Mouse (Mus musculus) heart, adult 18-20 months (tissue): Measurements from ENCODE around the gene Efna2. TPM values are rescaled to one million over a fixed set of nuclear protein-coding genes. Genes with fewer than 3 reads are reported as not detected.

Experiments
- DNase-seq, 2 experiments: peaks; one replicate each; pipeline ENCODE4 v3.0.0; 2021 to 2022; ENCODE audit warnings: mixed read lengths in 1 of 2
- total RNA-seq, 2 experiments: library from RNA; stranded (reverse); gene quantifications; 2 replicates each; pipeline ENCODE4 v1.2.3; 2021

Efna2 gene
- total RNA-seq, 2 experiments from 2014 or later: 0.98 to 1.3 TPM

- DNase-seq: no peak
These were observed 48.8 kb downstream of the Efna2 start for GRCm38 (mm10) chr10:80227877-80228775.

GRCm38 (mm10) chr10:80236145-80236825 lies 57.0 kb downstream of the Efna2 start:
- DNase-seq: no peak

GRCm38 (mm10) chr10:80237020-80237419 lies 57.7 kb downstream of the Efna2 start:
- no peak for DNase-seq

- DNase-seq: no peak
These were observed 59.0 kb downstream of the Efna2 start for GRCm38 (mm10) chr10:80238306-80238705.

Other genes with a start within 250 kb of the Efna2 start
- gene Wdr18, start 219.3 kb upstream of the Efna2 start, total RNA-seq: 10 to 100 TPM; 33.1 to 33.6 TPM
- under 1 TPM; 0.57 to 0.67 TPM for gene Grin3b, start 208.8 kb upstream of the Efna2 start, total RNA-seq
- gene Tmem259, start 195.2 kb upstream of the Efna2 start, total RNA-seq: 100 to 1,000 TPM; 120 TPM
- gene Cnn2, start 190.9 kb upstream of the Efna2 start, total RNA-seq: 10 to 100 TPM; 28.3 to 32.6 TPM
- gene Abca7, start 183.0 kb upstream of the Efna2 start, total RNA-seq: 1 to 10 TPM; 6.5 to 7.6 TPM
- gene Arhgap45, start 162.8 kb upstream of the Efna2 start, total RNA-seq: 1 to 10 TPM; 3.1 to 8.7 TPM
- gene Polr2e, start 139.7 kb upstream of the Efna2 start, total RNA-seq: 10 to 100 TPM; 92.9 to 97.6 TPM
- 1,000 to 10,000 TPM in 1 of 2 experiments, 100 to 1,000 TPM in 1; 983 to 1,022 TPM for gene Gpx4, start 132.3 kb upstream of the Efna2 start, total RNA-seq
- 10 to 100 TPM in 1 of 2 experiments, 1 to 10 TPM in 1; 9.0 to 10.1 TPM for gene Sbno2, start 73.9 kb upstream of the Efna2 start, total RNA-seq
- gene Stk11, start 63.7 kb upstream of the Efna2 start, total RNA-seq: 100 to 1,000 TPM; 127 to 149 TPM
- gene Atp5d, start 40.9 kb upstream of the Efna2 start, total RNA-seq: 1,000 to 10,000 TPM; 1,096 to 1,108 TPM
- gene Cbarp, start 38.6 kb upstream of the Efna2 start, total RNA-seq: 1 to 10 TPM; 2.7 to 3.1 TPM
- 100 to 1,000 TPM; 117 to 125 TPM for gene Midn, start 31.2 kb upstream of the Efna2 start, total RNA-seq
- gene Cirbp, start 13.5 kb upstream of the Efna2 start, total RNA-seq: 10 to 100 TPM; 46.3 to 54.9 TPM
- gene 1600002K03Rik, start 6.5 kb upstream of the Efna2 start, total RNA-seq: 1 to 10 TPM; 4.2 to 5.7 TPM
- 10 to 100 TPM; 11.4 to 14.2 TPM for gene Mum1, start 47.0 kb downstream of the Efna2 start, total RNA-seq
- gene Ndufs7, start 69.6 kb downstream of the Efna2 start, total RNA-seq: 1,000 to 10,000 TPM; 1,019 to 1,055 TPM
- 10 to 100 TPM in 1 of 2 experiments, 1 to 10 TPM in 1; 8.9 to 14.8 TPM for gene Gamt, start 81.5 kb downstream of the Efna2 start, total RNA-seq
- 10 to 100 TPM; 46.9 to 58.8 TPM for gene Dazap1, start 82.0 kb downstream of the Efna2 start, total RNA-seq
- 100 to 1,000 TPM; 745 to 872 TPM for gene Rps15, start 113.0 kb downstream of the Efna2 start, total RNA-seq
- gene Apc2, start 116.5 kb downstream of the Efna2 start, total RNA-seq: 1 to 10 TPM; 2.6 to 2.8 TPM
- gene 2310011J03Rik, start 141.1 kb downstream of the Efna2 start, total RNA-seq: 10 to 100 TPM; 15.8 to 16.6 TPM
- 1 to 10 TPM; 1.3 TPM for gene Pcsk4, start 150.0 kb downstream of the Efna2 start, total RNA-seq
- gene Reep6, start 150.5 kb downstream of the Efna2 start, total RNA-seq: 1 to 10 TPM; 4.8 to 5.3 TPM
- gene Adamtsl5, start 168.9 kb downstream of the Efna2 start, total RNA-seq: 10 to 100 TPM; 75.6 to 80.1 TPM
- 1 to 10 TPM in 1 of 2 experiments, under 1 TPM in 1; 0.69 to 1.2 TPM for gene Plk5, start 177.0 kb downstream of the Efna2 start, total RNA-seq
- 1 to 10 TPM; 6.4 to 7.8 TPM for gene Mex3d, start 208.2 kb downstream of the Efna2 start, total RNA-seq
- gene Mbd3, start 220.1 kb downstream of the Efna2 start, total RNA-seq: 10 to 100 TPM; 93.3 to 97.7 TPM
- 1,000 to 10,000 TPM; 1,809 to 1,881 TPM for gene Uqcr11, start 227.3 kb downstream of the Efna2 start, total RNA-seq